Mouse (Mus musculus): ENCODE results near the gene Ranbp10.

Ranbp10 gene

DNA sequence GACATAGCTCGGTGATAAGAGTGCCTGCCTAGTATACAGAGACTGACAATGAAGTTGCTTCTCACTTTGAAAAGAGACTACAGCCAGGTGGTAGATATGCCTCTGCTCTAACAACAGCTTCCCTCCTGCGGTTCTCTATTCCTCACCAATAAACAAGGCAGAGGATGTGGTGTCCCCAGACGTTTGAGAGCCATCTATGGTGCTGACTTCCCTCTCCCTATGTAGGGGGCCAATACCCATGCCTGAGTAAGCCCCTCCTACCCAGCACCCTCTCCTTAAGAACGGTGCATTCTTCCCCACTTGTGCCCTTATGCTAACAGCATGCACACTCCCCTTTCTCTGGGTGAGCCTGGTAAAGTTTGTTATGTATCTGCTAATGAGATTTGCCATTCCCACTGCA, 38.2 kb downstream of the Ranbp10 start:
- in situ Hi-C loops (cut with MboI, MseI): no loop called here

DNA sequence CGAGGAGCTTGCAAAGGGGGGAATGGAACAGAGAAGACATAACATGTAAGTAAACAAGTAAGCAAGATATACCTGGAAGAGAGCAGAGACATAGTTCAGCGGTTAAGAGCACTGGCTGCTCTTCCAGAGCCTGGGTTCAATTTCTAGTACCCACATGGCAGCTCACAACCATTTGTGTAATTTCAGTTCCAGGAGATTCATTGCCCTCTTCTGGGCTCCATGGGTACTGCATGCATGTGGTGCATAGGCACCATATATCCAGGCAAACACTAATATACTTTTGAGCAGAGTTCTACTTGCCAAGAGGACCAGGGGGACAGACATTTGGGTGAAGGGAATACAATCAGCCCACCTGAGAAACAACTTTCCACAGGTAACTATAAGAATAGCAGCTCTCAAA, 38.9 kb downstream of the Ranbp10 start:
- in situ Hi-C loops (cut with MboI, MseI): no loop called here

DNA sequence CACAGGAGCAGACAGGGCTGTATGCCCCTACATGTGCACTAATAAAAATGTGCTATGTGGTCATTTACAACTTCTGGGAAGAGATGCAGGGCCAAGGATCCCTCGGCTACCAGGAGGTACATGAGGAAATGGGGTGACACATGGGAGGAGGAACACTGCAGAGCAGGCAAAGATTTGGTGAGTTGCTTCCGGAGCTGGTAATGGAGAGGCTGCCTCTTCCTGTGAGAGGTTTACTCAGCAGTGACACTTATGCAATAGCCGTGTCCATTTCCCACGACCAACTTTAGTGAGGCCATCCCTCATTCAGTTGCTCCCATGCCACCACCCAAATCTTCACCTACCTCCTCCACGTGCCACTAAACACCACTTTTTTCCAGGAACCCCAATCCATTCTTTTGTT, 46.9 kb downstream of the Ranbp10 start:
- in situ Hi-C loops (cut with MboI, MseI): loop anchor here (5.0 kb wide), 1 partner anchor 53 kb away; no protein-coding TSS in a partner anchor

DNA sequence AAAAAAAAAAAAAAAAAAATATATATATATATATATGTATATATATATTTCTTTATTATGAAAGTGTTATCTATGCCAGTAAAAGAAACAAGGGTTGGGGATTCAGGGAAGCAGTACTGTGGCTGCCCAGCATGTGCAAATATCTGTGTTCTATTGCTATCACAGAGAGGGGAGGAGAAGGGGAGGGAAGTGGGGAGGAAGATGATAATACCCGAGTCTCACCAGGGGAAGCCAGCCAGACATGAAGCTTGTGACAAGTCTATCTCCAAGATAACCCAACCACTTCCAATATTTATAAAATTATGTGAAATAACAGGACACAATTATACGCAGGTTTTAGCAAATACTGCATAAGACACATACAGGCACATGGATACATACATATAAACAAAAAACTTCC, 49.3 kb downstream of the Ranbp10 start:
- in situ Hi-C loops (cut with MboI, MseI): no loop called here

DNA sequence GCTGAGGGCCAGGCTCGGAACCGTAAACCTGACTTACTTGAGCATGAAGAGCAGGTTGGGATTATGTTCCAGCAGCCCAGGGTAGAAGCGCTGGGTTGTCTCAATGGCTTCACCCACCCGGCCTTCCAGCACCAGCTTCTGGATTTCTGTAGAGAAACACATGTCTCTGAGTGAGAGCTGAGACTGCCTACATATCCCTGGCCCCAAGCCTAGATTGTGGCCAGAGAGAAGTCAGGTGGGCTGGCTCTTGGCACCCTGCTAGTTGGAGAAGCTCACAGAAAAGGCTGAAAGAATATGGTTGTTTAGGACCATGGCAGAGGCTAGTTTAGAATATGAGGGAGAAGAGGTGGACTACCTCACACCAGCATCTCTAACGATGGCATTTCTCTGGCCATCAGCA, 52.7 kb downstream of the Ranbp10 start:
- in situ Hi-C loops (cut with MboI, MseI): no loop called here

DNA sequence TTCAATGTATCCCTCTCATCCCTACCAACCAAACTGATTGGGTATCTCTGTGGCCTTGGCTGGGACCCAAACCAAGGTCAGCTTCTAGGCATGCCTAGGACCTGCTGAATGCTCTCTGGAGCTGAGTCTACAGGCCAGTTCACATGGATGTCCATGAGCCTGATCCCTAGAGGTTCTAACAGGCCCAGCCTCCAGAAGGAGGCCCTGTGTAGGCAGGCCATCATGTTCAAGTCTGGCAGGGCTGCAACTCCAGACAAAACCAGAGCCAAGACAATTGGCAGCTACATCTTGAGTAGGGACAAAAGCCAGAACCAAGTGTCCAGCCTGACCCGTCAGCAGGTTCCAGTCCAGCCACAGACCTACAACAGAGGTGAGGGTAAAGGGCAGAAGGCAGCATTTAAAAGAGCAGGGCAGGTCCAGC, 53.7 kb downstream of the Ranbp10 start:
- in situ Hi-C loops (cut with MboI, MseI): no loop called here

DNA sequence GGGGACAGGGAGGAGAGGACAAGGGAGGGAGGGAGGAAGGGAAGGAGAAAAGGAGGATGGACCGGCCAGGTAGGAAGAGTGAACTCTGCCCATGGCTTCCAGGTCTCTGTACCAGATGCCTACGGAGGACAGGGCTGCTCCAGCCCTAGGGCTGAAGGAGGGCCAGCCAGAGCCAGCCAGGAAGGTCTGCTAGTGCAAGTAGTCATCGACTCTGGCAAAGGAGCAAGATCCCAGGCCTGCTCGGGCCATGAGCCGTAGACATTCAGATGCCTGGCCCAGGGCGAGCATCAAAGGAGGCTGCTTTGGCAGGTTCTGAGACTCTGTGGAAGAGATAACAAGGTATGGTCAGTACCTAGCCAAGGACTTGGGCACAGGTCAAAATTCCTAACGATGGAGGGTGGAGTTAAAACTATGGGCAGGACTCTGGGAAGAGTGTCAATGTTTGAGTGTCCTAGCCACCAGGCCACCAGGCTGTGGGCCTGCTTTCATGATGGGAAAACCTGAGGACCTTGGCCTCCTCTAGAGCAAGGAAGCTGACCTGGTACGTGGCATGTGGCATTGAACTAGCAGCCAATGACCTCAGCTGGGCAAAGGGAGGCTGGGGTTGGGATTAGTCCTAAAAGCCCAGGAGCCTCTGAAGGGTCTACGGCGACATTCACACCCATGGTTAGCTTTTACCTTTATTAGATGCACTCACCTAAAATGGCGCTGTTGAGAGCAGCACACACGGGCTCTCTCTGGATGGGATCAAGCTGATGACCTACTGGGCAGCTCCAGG, 55.6 kb downstream of the Ranbp10 start:
- in situ Hi-C loops (cut with MboI, MseI): no loop called here

DNA sequence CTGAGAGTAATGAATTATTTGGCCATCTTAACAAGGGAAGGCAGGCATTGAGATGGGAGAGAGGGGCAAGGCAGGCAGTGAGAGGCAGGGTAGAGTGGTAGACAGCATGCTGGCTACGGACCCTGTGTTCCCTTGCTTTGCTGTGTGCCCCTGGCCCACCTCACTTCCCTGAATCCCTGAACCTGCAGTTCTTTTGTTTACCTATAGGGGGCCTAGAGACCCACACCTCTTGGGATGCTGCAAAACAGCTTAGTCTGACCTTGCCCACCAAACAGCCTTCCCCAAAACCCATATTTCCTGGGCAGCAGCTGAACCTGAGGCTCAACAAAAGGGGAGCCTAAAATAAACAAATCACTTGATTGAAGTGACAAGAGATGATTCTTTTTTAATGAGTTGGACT, 56.5 kb downstream of the Ranbp10 start:
- in situ Hi-C loops (cut with MboI, MseI): no loop called here

DNA sequence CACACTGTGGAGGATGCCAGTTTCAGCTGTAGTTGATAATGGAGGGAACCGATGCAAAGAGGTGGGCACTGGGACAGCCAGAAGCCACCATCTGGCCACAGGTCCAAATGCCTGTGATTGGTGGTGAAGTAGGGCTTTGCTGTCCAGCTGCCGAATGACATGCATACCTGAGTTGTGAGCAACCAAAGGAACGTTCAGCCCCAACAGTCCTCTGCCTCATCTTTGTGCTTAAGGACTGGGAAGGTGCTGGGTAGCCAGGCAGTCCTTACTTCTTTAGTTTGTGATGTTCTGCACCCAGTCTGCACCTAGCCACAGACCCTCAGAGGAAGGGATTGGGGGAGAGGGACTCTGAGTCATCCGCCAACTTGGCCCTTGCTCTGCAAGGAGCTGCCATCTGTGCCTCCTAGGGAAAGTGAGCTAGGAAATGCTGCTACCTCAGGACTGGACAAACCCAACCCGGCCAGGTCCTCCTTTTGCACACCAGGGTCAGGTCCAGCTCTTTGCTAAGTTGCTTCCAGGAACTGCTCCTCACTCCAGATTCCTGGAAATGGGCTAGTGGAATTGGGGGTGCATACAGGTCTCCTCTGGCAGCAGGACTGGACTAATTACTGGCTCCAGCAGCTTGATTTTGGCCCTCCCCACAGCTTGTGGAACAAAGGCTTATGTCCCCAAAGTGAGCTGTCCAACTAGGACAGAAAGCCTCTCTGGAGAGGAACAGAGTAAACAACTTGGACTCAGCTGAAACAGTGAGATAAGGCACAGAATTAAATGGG, 58.5 kb downstream of the Ranbp10 start:
- in situ Hi-C loops (cut with MboI, MseI): no loop called here

DNA sequence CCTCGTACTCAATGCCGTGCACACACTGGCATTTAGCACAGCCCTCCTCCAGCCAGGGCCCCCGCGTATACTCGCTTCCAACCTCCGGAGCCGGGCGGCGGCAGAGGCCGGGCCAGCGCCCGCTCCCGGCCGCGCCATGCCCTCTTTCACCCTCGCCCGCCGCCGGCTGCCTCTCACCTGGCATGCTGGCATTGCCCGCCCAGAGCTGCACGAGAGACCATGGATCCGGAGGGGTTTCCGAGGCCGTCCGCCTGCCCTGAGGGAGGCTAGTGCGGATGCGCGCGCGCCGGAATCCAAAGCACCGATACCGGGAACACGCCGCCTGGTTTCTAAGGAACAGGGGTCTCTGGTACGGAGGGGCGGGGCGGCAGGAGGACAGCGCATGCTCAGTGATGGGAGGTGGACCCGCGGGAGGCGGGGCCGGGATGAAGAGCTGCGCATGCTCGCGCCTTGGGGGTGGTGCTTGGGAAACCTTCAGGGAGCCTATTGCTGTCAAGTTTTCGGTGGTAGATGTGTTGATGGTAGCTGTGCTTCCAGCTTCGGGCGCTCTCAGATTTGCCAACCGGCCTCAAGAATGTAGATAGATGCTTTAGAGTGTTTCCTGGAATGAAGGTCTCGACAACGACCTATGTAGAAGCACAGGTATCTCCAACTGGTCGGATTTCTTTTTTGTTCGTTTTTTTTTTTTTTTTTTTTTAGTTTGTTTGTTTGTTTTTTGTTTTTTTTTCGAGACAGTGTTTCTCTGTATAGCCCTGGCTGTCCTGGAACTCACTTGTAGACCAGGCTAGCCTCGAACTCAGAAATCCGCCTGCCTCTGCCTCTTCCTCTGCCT, 68.7 kb downstream of the Ranbp10 start, which contains the start of gene Gfod2:
Gfod2 (minus strand) TSS at position 388 of the 832 bp plus-strand sequence.
- in situ Hi-C loops (cut with MboI, MseI): no loop called here

DNA sequence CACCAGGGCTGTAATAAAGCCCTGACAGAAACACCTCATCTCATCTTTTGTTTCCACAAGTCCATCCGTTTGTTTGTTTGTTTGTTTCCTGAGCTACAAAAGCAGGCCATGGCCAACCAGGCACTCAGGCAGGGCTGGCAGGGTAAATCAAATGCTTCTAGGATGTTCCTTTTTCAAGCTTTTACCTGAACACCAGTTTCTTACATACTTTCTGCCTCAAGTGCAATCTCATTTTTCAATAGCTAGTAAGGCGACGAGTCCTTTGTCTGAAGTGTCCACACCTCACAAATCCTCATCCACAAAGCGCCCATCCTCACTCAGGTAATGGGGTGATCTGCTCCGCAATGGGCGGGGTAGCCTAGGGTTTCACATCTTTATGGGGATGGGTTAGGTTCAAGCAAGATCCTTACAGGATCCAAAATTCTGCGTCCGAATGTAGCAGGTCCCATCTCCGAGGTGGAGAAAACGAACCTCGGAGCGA, 69.3 kb downstream of the Ranbp10 start:
- in situ Hi-C loops (cut with MboI, MseI): no loop called here

DNA sequence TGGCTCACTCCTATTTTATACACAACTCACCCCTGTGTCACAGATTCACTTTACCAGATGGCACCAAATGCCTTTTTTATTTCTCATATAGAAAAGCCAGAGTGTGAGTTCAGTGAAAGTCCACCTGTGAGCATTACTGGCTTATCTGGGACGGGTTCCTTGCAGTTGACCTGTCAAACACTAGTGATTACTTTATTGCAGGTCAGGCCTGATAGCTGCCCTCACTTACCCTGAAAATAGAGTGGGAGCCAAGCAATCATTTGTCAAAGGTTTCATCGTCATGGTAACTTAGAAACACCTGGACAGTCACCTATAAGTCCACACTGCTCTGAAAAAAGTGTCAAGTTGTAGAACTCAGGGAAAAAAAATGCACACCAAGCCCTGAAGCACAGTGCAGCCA, 72.5 kb downstream of the Ranbp10 start:
- in situ Hi-C loops (cut with MboI, MseI): no loop called here

DNA sequence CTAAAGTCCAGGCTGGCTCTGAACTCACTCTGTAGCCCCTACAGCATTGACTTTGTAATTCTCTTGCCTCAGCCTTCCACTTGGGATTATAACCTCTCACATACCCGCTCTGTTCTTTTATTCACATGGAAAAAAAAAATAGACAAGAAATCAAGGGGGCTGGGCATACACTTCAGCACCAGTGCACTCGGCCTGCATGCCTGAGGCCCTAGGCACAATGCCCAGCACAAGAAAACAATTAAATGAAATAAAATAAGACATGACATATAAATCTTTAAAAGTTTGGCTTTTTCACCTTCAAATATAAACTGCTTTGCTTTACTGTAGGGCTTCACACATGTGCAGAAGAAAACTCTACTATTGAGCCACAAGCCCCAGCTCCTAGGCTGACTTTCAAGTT, 73.2 kb downstream of the Ranbp10 start:
- in situ Hi-C loops (cut with MboI, MseI): no loop called here

DNA sequence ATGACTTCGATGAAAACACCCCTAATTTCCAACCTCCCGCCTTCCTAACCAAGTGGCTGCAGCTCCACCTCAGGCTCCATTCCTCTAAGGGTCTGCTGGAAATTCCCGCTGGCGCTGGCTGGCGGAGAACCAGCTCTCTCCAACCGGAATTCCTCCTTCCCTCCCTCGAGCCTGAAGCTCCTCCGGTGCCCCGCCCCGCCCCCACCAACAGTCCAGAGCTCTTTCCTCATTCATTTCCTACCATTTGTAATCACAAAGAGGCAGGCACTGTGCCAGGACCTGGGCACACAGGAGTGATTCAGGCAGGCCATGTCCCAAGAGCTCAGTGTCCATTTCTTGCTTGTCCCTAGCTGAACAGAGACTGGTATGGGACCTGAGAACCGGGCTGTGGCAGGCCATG, 76.5 kb downstream of the Ranbp10 start:
- in situ Hi-C loops (cut with MboI, MseI): no loop called here

DNA sequence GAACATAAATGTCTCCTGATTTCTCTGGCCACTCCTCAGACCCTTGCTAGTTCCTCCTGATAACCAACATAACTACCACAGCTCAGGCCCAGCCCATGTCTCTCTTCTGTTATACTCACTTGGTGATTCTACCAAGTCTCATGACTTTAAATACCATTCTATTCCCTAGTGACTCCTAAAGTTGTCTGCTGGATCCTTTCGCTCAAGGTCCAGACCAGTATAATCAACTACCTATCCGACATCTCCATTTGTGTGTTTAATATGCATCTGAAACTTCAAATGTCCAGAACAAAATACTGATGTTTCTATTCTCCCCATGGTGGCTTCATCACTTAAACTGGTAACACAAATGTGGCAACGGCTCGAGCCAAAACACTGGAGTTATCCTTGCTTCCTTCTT, 83.8 kb downstream of the Ranbp10 start:
- in situ Hi-C loops (cut with MboI, MseI): no loop called here

DNA sequence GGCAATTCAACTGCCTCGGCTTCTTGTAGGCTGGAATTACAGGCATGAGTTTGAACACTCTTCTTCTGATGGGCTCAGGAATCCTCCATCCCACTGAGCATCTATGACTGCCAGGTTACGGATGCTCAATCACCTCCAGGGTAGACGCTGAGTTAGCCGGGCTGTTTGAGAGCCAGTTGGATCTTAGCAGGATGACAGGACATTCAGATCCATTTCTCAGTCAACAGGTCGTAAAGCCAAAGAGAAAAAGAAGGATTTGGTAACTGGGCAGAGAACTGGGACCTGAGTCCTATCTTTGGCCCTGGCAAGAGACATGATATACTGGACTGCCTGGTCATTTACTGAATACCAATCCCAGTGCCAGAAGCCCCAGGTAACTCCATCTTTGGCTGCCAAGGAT, 87.9 kb downstream of the Ranbp10 start:
- in situ Hi-C loops (cut with MboI, MseI): no loop called here

DNA sequence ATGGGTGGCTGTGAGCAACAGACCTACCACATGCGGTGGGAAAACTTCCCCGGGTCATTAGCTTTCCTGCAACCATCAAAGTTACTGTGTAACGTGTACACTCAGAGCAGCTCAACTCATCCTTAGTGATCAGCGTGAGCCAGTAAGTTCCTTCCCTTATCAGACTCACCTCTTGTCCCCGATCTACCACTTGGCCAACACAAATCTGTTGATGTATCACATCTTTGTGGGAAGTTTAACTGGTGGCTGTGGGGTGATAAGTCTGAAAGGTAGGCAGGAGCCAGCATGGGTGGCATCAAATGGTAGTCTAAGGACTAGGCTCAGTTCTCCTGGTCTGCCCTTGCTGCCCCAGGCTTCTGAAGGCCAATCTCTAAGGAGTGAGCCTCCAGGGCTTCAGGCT, 95.0 kb downstream of the Ranbp10 start:
- in situ Hi-C loops (cut with MboI, MseI): no loop called here

DNA sequence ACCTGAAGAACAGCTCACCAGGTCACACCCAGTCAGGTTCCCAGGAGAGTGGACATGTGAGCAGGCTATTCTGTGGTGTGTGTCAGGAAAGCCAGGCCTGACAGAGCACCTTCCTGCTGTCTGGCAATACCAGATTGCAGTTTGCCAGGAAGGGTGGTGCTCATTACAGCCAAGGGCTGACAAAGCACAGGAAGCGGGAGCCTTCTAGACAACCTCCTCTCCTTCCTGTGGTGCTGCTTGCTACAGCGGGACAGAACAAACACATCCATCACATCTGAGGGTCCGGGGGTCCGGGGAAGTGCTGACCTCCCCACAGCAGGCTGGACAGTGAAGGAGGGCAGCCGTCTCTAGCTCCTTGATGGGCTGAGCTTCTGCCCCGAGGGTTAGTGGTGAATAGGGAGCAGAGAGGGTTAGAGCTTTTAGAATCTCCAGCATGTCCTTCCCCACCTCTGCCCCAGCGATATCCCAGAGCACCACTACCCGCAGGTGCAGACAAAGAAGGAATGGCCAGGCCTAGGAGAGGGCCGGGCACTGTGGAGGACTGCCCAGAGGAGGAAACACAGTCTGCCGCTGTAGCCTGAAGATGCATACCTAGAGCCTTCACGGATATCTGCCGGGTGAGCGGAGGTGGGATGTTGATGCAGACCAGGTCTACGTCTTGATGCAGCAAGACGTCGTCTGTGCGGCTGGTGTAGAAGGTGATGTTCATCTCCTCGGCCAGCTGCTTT, 99.6 kb downstream of the Ranbp10 start:
- in situ Hi-C loops (cut with MboI, MseI): loop anchor here (5.0 kb wide), 1 partner anchor 55 kb away; no protein-coding TSS in a partner anchor

DNA sequence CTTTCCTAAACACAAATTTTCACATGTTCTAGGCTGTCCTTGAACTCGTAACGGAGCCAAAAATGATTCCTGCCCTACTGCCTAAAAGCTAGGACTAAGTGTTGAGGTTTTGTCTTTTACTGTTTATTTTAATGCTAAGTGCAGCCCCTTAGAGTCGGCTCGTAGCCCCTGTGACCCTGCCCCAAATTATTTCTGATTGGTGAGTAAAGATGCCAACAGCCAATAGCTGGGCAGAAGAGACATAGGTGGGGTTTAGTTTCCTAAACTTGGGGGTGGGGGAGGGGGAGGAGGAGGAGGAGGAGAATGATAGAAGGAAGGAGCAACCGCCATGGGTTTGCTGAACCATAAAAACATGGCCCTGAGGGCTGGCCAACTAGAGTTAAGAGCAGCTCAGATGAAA, 101.4 kb downstream of the Ranbp10 start:
- in situ Hi-C loops (cut with MboI, MseI): loop anchor here (5.0 kb wide), 1 partner anchor 57 kb away; no protein-coding TSS in a partner anchor

DNA sequence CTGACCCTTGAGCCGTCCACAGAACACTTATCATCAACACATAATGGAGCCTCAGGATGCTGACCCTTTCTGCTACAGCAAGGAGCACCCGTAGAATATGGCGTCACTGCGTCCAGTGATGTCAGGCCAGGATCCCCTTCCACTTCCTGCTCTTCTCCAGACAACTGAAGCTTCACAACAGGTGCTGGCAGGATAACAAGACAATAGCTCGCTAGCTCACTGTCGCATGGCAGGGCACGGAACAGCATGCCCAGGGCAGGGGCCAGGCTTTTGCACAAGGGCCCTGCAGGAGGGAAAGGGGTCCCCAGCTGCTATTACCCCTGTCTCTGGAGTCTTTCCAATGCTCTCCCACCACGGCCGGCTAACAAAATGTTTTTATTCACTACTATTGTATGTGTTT, 104.3 kb downstream of the Ranbp10 start:
- in situ Hi-C loops (cut with MboI, MseI): no loop called here

DNA sequence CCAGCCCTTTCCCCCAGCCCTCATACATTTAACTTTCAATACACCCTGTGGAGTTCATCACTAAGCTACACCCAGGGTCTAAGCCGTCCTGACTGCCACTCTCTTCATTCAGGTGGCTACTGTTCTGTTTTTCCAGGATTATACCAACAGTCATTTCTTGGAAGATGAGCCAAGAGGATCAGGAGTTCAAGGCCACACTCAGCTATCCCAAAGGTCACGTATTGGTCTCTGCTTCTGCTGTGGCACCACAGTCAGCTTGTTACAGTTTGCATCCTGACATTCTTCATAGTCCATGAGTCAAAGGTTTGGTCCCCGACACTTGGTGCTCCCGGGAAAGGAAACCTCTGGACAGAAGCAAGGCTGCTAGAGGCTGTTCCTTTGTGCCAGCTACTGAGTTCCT, 107.5 kb downstream of the Ranbp10 start:
- in situ Hi-C loops (cut with MboI, MseI): no loop called here

Data from T-helper 1 cell (primary cell).